Mouse (Mus musculus): Measurements from ENCODE around the gene Dppa1. TPM values are rescaled to one million over a fixed set of nuclear protein-coding genes. Genes with fewer than 3 reads are reported as not detected.
"Not testable (repeated sequence)": the region's sequence is repeated elsewhere in the genome, so short reads cannot be mapped to it uniquely, and the experiment has no call there.

The Dppa1 gene
- not detected for polyA plus RNA-seq (2021)

- in situ Hi-C loops (cut with MboI; ENCODE audit: low pct_unique_long_range_greater_than_20kb), result no loop called here
- POLR2A ChIA-PET, result no interaction called here
- no peak for TF ChIP-seq CTCF (IDR thresholded peaks at IDR 0.05)
- CTCF ChIA-PET, result no interaction called here
- DNase-seq (ENCODE audit: low read depth, low spot score) (no peak), ATAC-seq (no peak)
- H3K27me3 ChIP-seq, result no peaks in the 10 kb centered on the region
These were observed at the start of gene Dppa1 for GRCm38 (mm10) chr11:46629211-46629795. Gene Dppa1 (minus strand): TSS chr11:46629261.

GRCm38 (mm10) chr11:46667938-46668337 is 38.9 kb upstream of the Dppa1 start:
- ChIA-PET CTCF (no interaction called here), POLR2A (no interaction called here)
- DNase-seq (ENCODE audit: low read depth, low spot score), result no peak
- no peak for ATAC-seq
- in situ Hi-C loops (cut with MboI; ENCODE audit: low pct_unique_long_range_greater_than_20kb), result no loop called here
- H3K27me3 ChIP-seq, result no peaks in the 10 kb centered on the region
- TF ChIP-seq CTCF (IDR thresholded peaks at IDR 0.05), result no peak

GRCm38 (mm10) chr11:46667105-46667504 is 38.0 kb upstream of the Dppa1 start:
- DNase-seq (ENCODE audit: low read depth, low spot score), result no peak
- TF ChIP-seq CTCF (IDR thresholded peaks at IDR 0.05), result no peak
- ChIA-PET POLR2A (no interaction called here), CTCF (no interaction called here)
- in situ Hi-C loops (cut with MboI; ENCODE audit: low pct_unique_long_range_greater_than_20kb), result no loop called here
- H3K27me3 ChIP-seq, result peaks cover 2% of the 10 kb centered on the region
- ATAC-seq, result no peak

GRCm38 (mm10) chr11:46665599-46666522 is 36.8 kb upstream of the Dppa1 start:
- ATAC-seq, result peak; percentile 35
- in situ Hi-C loops (cut with MboI; ENCODE audit: low pct_unique_long_range_greater_than_20kb), result no loop called here
- ChIA-PET POLR2A (no interaction called here), CTCF (no interaction called here)
- peak; percentile 31 for TF ChIP-seq CTCF (IDR thresholded peaks at IDR 0.05)
- no peak for DNase-seq (ENCODE audit: low read depth, low spot score)
- H3K27me3 ChIP-seq, result peaks cover 4% of the 10 kb centered on the region

- H3K27me3 ChIP-seq, result peaks cover 4% of the 10 kb centered on the region
- DNase-seq (ENCODE audit: low read depth, low spot score), result no peak
- CTCF ChIA-PET, result no interaction called here
- no peak for ATAC-seq
- in situ Hi-C loops (cut with MboI; ENCODE audit: low pct_unique_long_range_greater_than_20kb), result no loop called here
- no peak for TF ChIP-seq CTCF (IDR thresholded peaks at IDR 0.05)
- POLR2A ChIA-PET, result no interaction called here
These were observed 34.2 kb upstream of the Dppa1 start for GRCm38 (mm10) chr11:46663215-46663614.

- DNase-seq (ENCODE audit: low read depth, low spot score) (no peak), ATAC-seq (no peak)
- ChIA-PET CTCF (interaction anchor here (1.2 kb wide), 1 partner anchor 10 kb away, joined by 3 read pairs; no protein-coding TSS in a partner anchor), POLR2A (no interaction called here)
- in situ Hi-C loops (cut with MboI; ENCODE audit: low pct_unique_long_range_greater_than_20kb), result no loop called here
- peaks cover 7% of the 10 kb centered on the region for H3K27me3 ChIP-seq
- no peak for TF ChIP-seq CTCF (IDR thresholded peaks at IDR 0.05)
These were observed 23.4 kb upstream of the Dppa1 start for GRCm38 (mm10) chr11:46652476-46652875.

DNA sequence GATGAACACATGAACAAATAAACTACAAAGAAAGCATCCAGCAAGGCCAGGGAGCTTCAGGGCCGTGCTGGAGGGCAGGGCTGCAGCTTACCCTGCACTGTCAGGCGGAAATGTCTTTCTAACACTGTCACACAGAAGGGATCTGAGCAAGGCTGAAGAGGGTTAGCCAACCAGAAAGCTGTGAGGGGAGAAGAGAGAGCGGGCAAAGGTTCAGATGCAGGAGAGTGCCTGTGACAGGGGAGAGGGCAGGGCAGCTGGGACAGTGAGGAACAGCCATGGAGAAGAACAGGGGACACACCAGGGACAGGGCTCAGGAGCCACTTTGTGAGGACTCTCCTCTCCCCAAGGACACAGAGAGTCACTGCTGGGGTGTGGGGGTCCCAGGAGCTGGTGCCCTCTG is 20.6 kb upstream of the Dppa1 start:
- POLR2A ChIA-PET, result interaction anchor here (0.9 kb wide), 1 partner anchor 23 kb away, joined by 3 read pairs; no protein-coding TSS in a partner anchor
- H3K27me3 ChIP-seq; in situ Hi-C loops (cut with MboI; ENCODE audit: low pct_unique_long_range_greater_than_20kb); DNase-seq (ENCODE audit: low read depth, low spot score); CTCF ChIA-PET; ATAC-seq: not testable (repeated sequence)

DNA sequence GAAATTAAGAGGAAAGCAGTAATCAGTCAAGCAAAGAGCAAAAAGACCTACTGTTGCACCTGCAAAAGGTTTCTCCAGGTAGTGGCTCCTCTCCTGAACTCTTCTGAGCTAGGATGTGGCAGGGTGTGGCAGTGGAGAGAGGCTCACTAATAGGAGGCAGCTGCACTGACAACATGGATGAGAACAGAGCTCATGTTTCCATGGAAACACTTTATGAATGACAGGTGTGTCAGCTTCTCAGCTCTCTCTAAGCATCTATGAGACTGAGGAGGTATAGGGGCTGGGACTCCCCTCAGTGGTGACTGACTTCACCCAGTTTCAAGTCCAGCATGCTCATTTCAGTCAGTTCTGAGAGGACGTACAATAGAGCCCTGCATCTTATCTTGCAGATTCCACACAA is 15.8 kb upstream of the Dppa1 start:
- in situ Hi-C loops (cut with MboI; ENCODE audit: low pct_unique_long_range_greater_than_20kb), result no loop called here
- no peak for DNase-seq (ENCODE audit: low read depth, low spot score)
- POLR2A ChIA-PET, result no interaction called here
- H3K27me3 ChIP-seq, result peaks cover 3% of the 10 kb centered on the region
- CTCF ChIA-PET, result no interaction called here
- TF ChIP-seq CTCF (IDR thresholded peaks at IDR 0.05), result no peak
- ATAC-seq, result no peak

- H3K27me3 ChIP-seq, result peaks cover 3% of the 10 kb centered on the region
- ChIA-PET CTCF (no interaction called here), POLR2A (no interaction called here)
- ATAC-seq (no peak), DNase-seq (ENCODE audit: low read depth, low spot score) (no peak)
- peak; percentile 8 for TF ChIP-seq CTCF (IDR thresholded peaks at IDR 0.05)
- in situ Hi-C loops (cut with MboI; ENCODE audit: low pct_unique_long_range_greater_than_20kb), result no loop called here
These were observed 7.5 kb upstream of the Dppa1 start for GRCm38 (mm10) chr11:46636568-46636967.

DNA sequence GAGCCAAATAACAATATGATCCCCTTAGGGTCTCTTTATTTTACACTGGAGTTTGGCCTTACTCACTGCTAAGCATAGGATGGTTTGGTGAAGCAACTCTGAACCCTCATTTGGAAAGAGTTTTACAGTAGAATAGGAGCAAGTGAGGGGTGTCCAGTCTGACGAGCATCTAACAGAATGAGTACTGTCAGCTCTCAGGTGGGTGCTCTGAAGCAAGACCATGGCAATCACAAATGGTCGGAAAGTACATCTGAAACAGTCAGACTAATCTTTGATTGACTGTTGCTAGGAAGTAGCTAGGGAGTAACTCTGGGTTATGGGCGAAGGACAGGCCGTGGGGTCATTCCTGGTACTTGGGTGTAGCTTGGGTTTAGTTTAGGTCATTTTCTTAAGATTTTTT is 6.5 kb upstream of the Dppa1 start:
- ATAC-seq; POLR2A ChIA-PET; DNase-seq (ENCODE audit: low read depth, low spot score); CTCF ChIA-PET; in situ Hi-C loops (cut with MboI; ENCODE audit: low pct_unique_long_range_greater_than_20kb); H3K27me3 ChIP-seq: not testable (repeated sequence)

GRCm38 (mm10) chr11:46631635-46632034 is 2.6 kb upstream of the Dppa1 start:
- peak; percentile 48 for TF ChIP-seq CTCF (IDR thresholded peaks at IDR 0.05)
- DNase-seq (ENCODE audit: low read depth, low spot score) (no peak), ATAC-seq (peak; percentile 83)
- in situ Hi-C loops (cut with MboI; ENCODE audit: low pct_unique_long_range_greater_than_20kb), result no loop called here
- POLR2A ChIA-PET, result no interaction called here
- H3K27me3 ChIP-seq, result no peaks in the 10 kb centered on the region
- CTCF ChIA-PET, result no interaction called here
